Mouse (Mus musculus) ES-E14 (cell line): ENCODE data around the gene Srpr. TPM values are rescaled to one million over a fixed set of nuclear protein-coding genes. Genes with fewer than 3 reads are reported as not detected.

Experiments
- DNase-seq: peaks from one replicate; pipeline ENCODE4 v3.0.0-alpha.2; 2013; ENCODE audit warnings: low read depth, low spot score
- H3K27ac ChIP-seq: 2 replicates; pipeline ENCODE4 v1.5.1; 2012; ENCODE audit warnings: low read depth, mild to moderate bottlenecking, low read length, moderate library complexity, mixed read lengths; ENCODE audit not compliant: poor library complexity, insufficient read depth, severe bottlenecking
- H3K36me3 ChIP-seq: 2 replicates; pipeline ENCODE4 v1.6.1; 2012; ENCODE audit warnings: mild to moderate bottlenecking, low read length, moderate library complexity, mixed read lengths; ENCODE audit not compliant: control insufficient read depth, poor library complexity, insufficient read depth, severe bottlenecking
- H3K4me1 ChIP-seq, 2 experiments: fragments of 150-350 bp in 1 of 2; sonication (generic) in 1 of 2; 2 replicates each; pipeline ENCODE4 v1.6.1; 2012; ENCODE audit warnings: low read length in 2 of 2, mild to moderate bottlenecking in 1 of 2, mixed read lengths in 1 of 2; ENCODE audit not compliant: control insufficient read depth in 2 of 2, insufficient read depth in 2 of 2, poor library complexity in 1 of 2
- H3K4me3 ChIP-seq, 2 experiments: fragments of 150-350 bp in 1 of 2; sonication (generic) in 1 of 2; 2 replicates each; pipeline ENCODE4 v1.5.1; 2012; ENCODE audit warnings: low read length in 2 of 2, low read depth in 1 of 2, mild to moderate bottlenecking in 1 of 2, mixed read lengths in 1 of 2; ENCODE audit not compliant: insufficient read depth in 1 of 2, poor library complexity in 1 of 2, severe bottlenecking in 1 of 2
- H3K9ac ChIP-seq: 2 replicates; pipeline ENCODE4 v1.6.1; 2012; ENCODE audit warnings: low read depth, mild to moderate bottlenecking, low read length, mixed read lengths; ENCODE audit not compliant: poor library complexity, insufficient read depth, severe bottlenecking
- H3K9me3 ChIP-seq: fragments of 150-350 bp; sonication (generic); 2 replicates; pipeline ENCODE4 v1.6.1; 2012; ENCODE audit warnings: low read depth, mild to moderate bottlenecking, low read length; ENCODE audit not compliant: control insufficient read depth, insufficient read depth
- CHD2 ChIP-seq: IDR thresholded peaks from 2 replicates; pipeline ENCODE4 v1.6.1; 2014; ENCODE audit warnings: mild to moderate bottlenecking, low read depth, low read length, inconsistent platforms
- HCFC1 ChIP-seq: IDR thresholded peaks from 2 replicates; pipeline ENCODE4 v1.6.1; 2012; ENCODE audit warnings: low read length, inconsistent platforms, borderline replicate concordance; ENCODE audit not compliant: insufficient read depth
- MAFK ChIP-seq: IDR thresholded peaks from 2 replicates; pipeline ENCODE4 v1.6.1; 2014; ENCODE audit warnings: mild to moderate bottlenecking, low read depth, low read length, inconsistent platforms; ENCODE audit not compliant: insufficient read depth
- ZC3H11A ChIP-seq: IDR thresholded peaks from 2 replicates; pipeline ENCODE4 v1.6.1; 2012; ENCODE audit warnings: low read depth, mild to moderate bottlenecking, inconsistent platforms, low read length, borderline replicate concordance
- ZNF384 ChIP-seq: IDR thresholded peaks from 2 replicates; pipeline ENCODE4 v1.6.1; 2012; ENCODE audit warnings: low read depth, low read length, inconsistent platforms
- in situ Hi-C, 2 experiments: fragments of 600-800 bp; cut with MboI; formaldehyde crosslinking; loops; one replicate each; pipeline ENCODE4 v1.15.1; 2025; ENCODE audit warnings: low sequenced_read_pairs in 2 of 2, inconsistent platforms in 1 of 2; ENCODE audit not compliant: unreplicated experiment in 2 of 2
- total RNA-seq: library from RNA; depleted of rRNA; stranded (reverse); fragments of 300-350 nt; gene quantifications from 2 replicates; pipeline ENCODE4 v1.2.3, GENCODE M21; 2012

Gene Srpr
- total RNA-seq, 1 experiment, result 168 TPM

- in situ Hi-C loops, result no loop called here
These were observed 47.4 kb downstream of the Srpr start for GRCm38 (mm10) chr9:35247405-35247804.

GRCm38 (mm10) chr9:35249476-35249875 is 49.5 kb downstream of the Srpr start:
- in situ Hi-C loops, result no loop called here
- Histone ChIP-seq H3K9me3 (no peaks in the 10 kb centered on the region), H3K4me3 (no peak overlapping the region), H3K4me1 (no peaks in the 10 kb centered on the region), H3K36me3 (no peaks in the 10 kb centered on the region), H3K9ac (no peak overlapping the region), H3K27ac (no peak overlapping the region)
- no peak for DNase-seq
- TF ChIP-seq ZC3H11A (no peak), MAFK (no peak), CHD2 (no peak)

More at GRCm38 (mm10) chr9:35247405-35247804, 47.4 kb downstream of the Srpr start:
- no peak overlapping the region for H3K9ac ChIP-seq
- no peak for DNase-seq
- TF ChIP-seq ZC3H11A, result no peak
- TF ChIP-seq ZNF384, result no peak
- TF ChIP-seq MAFK, result no peak
- TF ChIP-seq HCFC1, result no peak
- no peak for TF ChIP-seq CHD2
- no peak overlapping the region for H3K4me3 ChIP-seq
- H3K9me3 ChIP-seq, result no peaks in the 10 kb centered on the region
- no peaks in the 10 kb centered on the region for H3K4me1 ChIP-seq
- H3K36me3 ChIP-seq, result no peaks in the 10 kb centered on the region
- H3K27ac ChIP-seq, result no peak overlapping the region

GRCm38 (mm10) chr9:35257365-35257764 is 57.4 kb downstream of the Srpr start:
- DNase-seq, result no peak
- Histone ChIP-seq H3K9me3 (no peaks in the 10 kb centered on the region), H3K4me3 (no peak overlapping the region), H3K4me1 (no peaks in the 10 kb centered on the region; a peak in 1 of 4 replicates), H3K9ac (no peak overlapping the region), H3K36me3 (no peaks in the 10 kb centered on the region), H3K27ac (no peak overlapping the region)
- no peak for TF ChIP-seq ZNF384
- TF ChIP-seq MAFK, result no peak
- no peak for TF ChIP-seq CHD2
- TF ChIP-seq HCFC1, result no peak
- TF ChIP-seq ZC3H11A, result no peak
- in situ Hi-C loops, result no loop called here

- Histone ChIP-seq H3K36me3 (no peaks in the 10 kb centered on the region), H3K27ac (no peak overlapping the region), H3K9me3 (no peaks in the 10 kb centered on the region), H3K9ac (no peak overlapping the region), H3K4me3 (no peak overlapping the region), H3K4me1 (no peaks in the 10 kb centered on the region; a peak in 1 of 4 replicates)
- no peak for TF ChIP-seq ZNF384
- no peak for TF ChIP-seq MAFK
- no peak for TF ChIP-seq CHD2
- TF ChIP-seq HCFC1, result no peak
- no peak for TF ChIP-seq ZC3H11A
- in situ Hi-C loops, result no loop called here
- no peak for DNase-seq
These were observed 62.4 kb downstream of the Srpr start for GRCm38 (mm10) chr9:35262418-35262817.

- Histone ChIP-seq H3K9me3 (no peaks in the 10 kb centered on the region), H3K27ac (no peak overlapping the region), H3K36me3 (no peaks in the 10 kb centered on the region), H3K4me1 (no peaks in the 10 kb centered on the region; a peak in 1 of 4 replicates), H3K9ac (no peak overlapping the region), H3K4me3 (no peak overlapping the region)
- no peak for DNase-seq
- TF ChIP-seq ZC3H11A, result no peak
- TF ChIP-seq CHD2, result no peak
- no peak for TF ChIP-seq ZNF384
- no peak for TF ChIP-seq HCFC1
- no peak for TF ChIP-seq MAFK
- in situ Hi-C loops, result no loop called here
These were observed 63.5 kb downstream of the Srpr start for GRCm38 (mm10) chr9:35263431-35263830.
